Mouse (Mus musculus) G1E (cell line): ENCODE measurements around the gene Lrguk.

Source experiments
- CTCF ChIP-seq: IDR thresholded peaks from 2 replicates; pipeline ENCODE4 v1.5.1; 2012; ENCODE audit warnings: low read depth, low read length, inconsistent platforms, mixed read lengths
- GATA1 ChIP-seq: IDR thresholded peaks from 2 replicates; pipeline ENCODE4 v1.6.1; 2012; ENCODE audit warnings: borderline replicate concordance, low read length, inconsistent platforms, mixed read lengths
- GATA2 ChIP-seq: IDR thresholded peaks from 2 replicates; pipeline ENCODE4 v1.6.1; 2012; ENCODE audit warnings: low read depth, low read length, inconsistent platforms, borderline replicate concordance
- POLR2AphosphoS5 ChIP-seq: IDR thresholded peaks from 2 replicates; pipeline ENCODE4 v1.6.1; 2012; ENCODE audit warnings: low read depth, low read length, inconsistent platforms; ENCODE audit not compliant: insufficient replicate concordance
- TAL1 ChIP-seq: conservative IDR thresholded peaks from 2 replicates; pipeline ENCODE4 v1.6.1; 2012; ENCODE audit warnings: low read depth, low read length, inconsistent platforms, mixed read lengths

GRCm38 (mm10) chr6:34028933-34029745, at the start of gene Lrguk:
- TF ChIP-seq CTCF (no peak), TAL1 (no peak), GATA1 (no peak), GATA2 (no peak), POLR2AphosphoS5 (no peak)
